Mouse (Mus musculus) hindbrain, embryonic 13.5 days (tissue): ENCODE results near the gene Sirt6. TPM values are rescaled to one million over a fixed set of nuclear protein-coding genes. Genes with fewer than 3 reads are reported as not detected.
"Not testable (repeated sequence)": the region's sequence is repeated elsewhere in the genome, so short reads cannot be mapped to it uniquely, and the experiment has no call there.

ENCODE experiments used
- ATAC-seq: fragments of 200-750 bp; cut with Nextera tagmentation; 2 replicates; pipeline ENCODE4 v1.8.0; 2017; ENCODE audit warnings: moderate TSS enrichment; ENCODE audit not compliant: low FRiP score
- H3K27ac ChIP-seq: fragments of 300-500 bp; sonication (generic); 2 replicates; pipeline ENCODE4 v1.5.1; 2015; ENCODE audit warnings: inconsistent platforms, mild to moderate bottlenecking, moderate library complexity
- H3K27me3 ChIP-seq: fragments of 300-500 bp; sonication (generic); 2 replicates; pipeline ENCODE4 v1.6.1; 2015; ENCODE audit warnings: mild to moderate bottlenecking, inconsistent platforms
- H3K36me3 ChIP-seq: fragments of 300-500 bp; sonication (generic); 2 replicates; pipeline ENCODE4 v1.6.1; 2015; ENCODE audit warnings: mild to moderate bottlenecking, inconsistent platforms
- H3K4me1 ChIP-seq: fragments of 300-500 bp; sonication (generic); replicated peaks from 2 replicates; pipeline ENCODE4 v1.6.1; 2015; ENCODE audit warnings: inconsistent platforms
- H3K4me2 ChIP-seq: fragments of 300-500 bp; sonication (generic); 2 replicates; pipeline ENCODE4 v1.6.1; 2015; ENCODE audit warnings: inconsistent platforms, mild to moderate bottlenecking, moderate library complexity
- H3K4me3 ChIP-seq: fragments of 300-500 bp; sonication (generic); 2 replicates; pipeline ENCODE4 v1.5.1; 2015; ENCODE audit warnings: mild to moderate bottlenecking, inconsistent platforms
- H3K9ac ChIP-seq: fragments of 300-500 bp; sonication (generic); 2 replicates; pipeline ENCODE4 v1.6.1; 2015; ENCODE audit warnings: mild to moderate bottlenecking, inconsistent platforms
- H3K9me3 ChIP-seq: fragments of 300-500 bp; sonication (generic); 2 replicates; pipeline ENCODE4 v1.6.1; 2016; ENCODE audit warnings: inconsistent platforms
- WGBS: fragments of 180-500 bp; shearing (Covaris S2); methylation state at CpG from one replicate; pipeline ENCODE4 v1.1.7; 2015; 5-methylcytosine and 5-hydroxymethylcytosine counted together
- polyA plus RNA-seq: library from polyadenylated mRNA; unstranded; fragments of >200 nt; fragmentation: Nextera tagmentation; extraction: Ambion mirVana; gene quantifications from 2 replicates; pipeline ENCODE4 v1.2.1, GENCODE M21; 2015

Gene Sirt6
- polyA plus RNA-seq, 1 experiment from 2014 or later, result 57.7 TPM

- H3K27ac ChIP-seq, result peak overlapping the region; percentile 98; the same call in 1 of the 2 replicates
- 77% methylated on average over 8 of the region's 8 CpGs for WGBS
- H3K4me3 ChIP-seq, result peak overlapping the region; percentile 72
- peaks cover 16% of the 10 kb centered on the region; the same call in 1 of the 2 replicates for H3K27me3 ChIP-seq
- no peaks in the 10 kb centered on the region for H3K9me3 ChIP-seq
- peak overlapping the region; percentile 98 for H3K9ac ChIP-seq
- H3K4me2 ChIP-seq, result peak overlapping the region; percentile 96
- ATAC-seq, result no peak
- peaks cover 37% of the 10 kb centered on the region for H3K4me1 ChIP-seq
- 0 out of 2 replicates have a peak, but pooled peaks cover 6% of the 10 kb centered on the region for H3K36me3 ChIP-seq
Observed at GRCm38 (mm10) chr10:81641978-81642647, 14.5 kb upstream of the Sirt6 start.

- Histone ChIP-seq H3K9ac (peak overlapping the region; percentile 98), H3K4me2 (peak overlapping the region; percentile 96; the same call in 1 of the 2 replicates)
- WGBS, result 97% methylated on average over 2 of the region's 2 CpGs
Observed at GRCm38 (mm10) chr10:81641566-81641965, 14.0 kb upstream of the Sirt6 start.

GRCm38 (mm10) chr10:81640825-81641224, 13.2 kb upstream of the Sirt6 start:
- ATAC-seq, H3K36me3 ChIP-seq, H3K4me3 ChIP-seq: not testable (repeated sequence)

More at GRCm38 (mm10) chr10:81641566-81641965, 14.0 kb upstream of the Sirt6 start:
- no peak overlapping the region for H3K27ac ChIP-seq
- ATAC-seq, result no peak
- H3K9me3 ChIP-seq, result no peaks in the 10 kb centered on the region
- no peak overlapping the region; the same call in 1 of the 2 replicates for H3K4me3 ChIP-seq
- peaks cover 37% of the 10 kb centered on the region for H3K4me1 ChIP-seq
- peaks cover 18% of the 10 kb centered on the region; the same call in 1 of the 2 replicates for H3K27me3 ChIP-seq
- H3K36me3 ChIP-seq, result 0 out of 2 replicates have a peak, but pooled peaks cover 6% of the 10 kb centered on the region

GRCm38 (mm10) chr10:81638101-81638500, 10.5 kb upstream of the Sirt6 start:
- no peak overlapping the region for H3K4me2 ChIP-seq
- no peak overlapping the region for H3K9ac ChIP-seq
- no peak for ATAC-seq
- no peak overlapping the region for H3K27ac ChIP-seq
- H3K27me3 ChIP-seq, result peaks cover 27% of the 10 kb centered on the region
- 0 out of 2 replicates have a peak, but pooled peaks cover 6% of the 10 kb centered on the region for H3K36me3 ChIP-seq
- H3K9me3 ChIP-seq, result no peaks in the 10 kb centered on the region
- peaks cover 38% of the 10 kb centered on the region for H3K4me1 ChIP-seq
- 83% methylated on average over 6 of the region's 6 CpGs for WGBS
- H3K4me3 ChIP-seq, result no peak overlapping the region

More at GRCm38 (mm10) chr10:81640825-81641224, 13.2 kb upstream of the Sirt6 start:
- H3K4me2 ChIP-seq, H3K27ac ChIP-seq, H3K9ac ChIP-seq, H3K9me3 ChIP-seq: not testable (repeated sequence)
- Histone ChIP-seq H3K27me3 (peaks cover 17% of the 10 kb centered on the region; the same call in 1 of the 2 replicates), H3K4me1 (peaks cover 37% of the 10 kb centered on the region)
- WGBS, result 46% methylated on average over 4 of the region's 4 CpGs

- no peak for ATAC-seq
- 21% methylated on average over 7 of the region's 8 CpGs for WGBS
- H3K4me2 ChIP-seq, result no peak overlapping the region
Observed at GRCm38 (mm10) chr10:81636338-81636737, 8.7 kb upstream of the Sirt6 start.

GRCm38 (mm10) chr10:81633253-81634099, 5.9 kb upstream of the Sirt6 start:
- H3K9me3 ChIP-seq, result no peaks in the 10 kb centered on the region
- H3K4me2 ChIP-seq, result peak overlapping the region; percentile 60
- peaks cover 12% of the 10 kb centered on the region for H3K4me1 ChIP-seq
- peak; percentile 90 for ATAC-seq
- peak overlapping the region; percentile 70 for H3K9ac ChIP-seq
- 4% methylated on average over 37 of the region's 37 CpGs for WGBS
- peak overlapping the region; percentile 45 for H3K4me3 ChIP-seq
- peak overlapping the region; percentile 64 for H3K27ac ChIP-seq
- H3K27me3 ChIP-seq, result peaks cover 42% of the 10 kb centered on the region
- no peaks in the 10 kb centered on the region for H3K36me3 ChIP-seq

More at GRCm38 (mm10) chr10:81636338-81636737, 8.7 kb upstream of the Sirt6 start:
- Histone ChIP-seq H3K9ac (no peak overlapping the region), H3K4me1 (peaks cover 22% of the 10 kb centered on the region), H3K27ac (no peak overlapping the region), H3K27me3 (peaks cover 33% of the 10 kb centered on the region), H3K9me3 (no peaks in the 10 kb centered on the region), H3K4me3 (no peak overlapping the region), H3K36me3 (0 out of 2 replicates have a peak, but pooled peaks cover 6% of the 10 kb centered on the region)

- peak within 1 kb of the TSS; percentile 72 for H3K4me3 ChIP-seq
- WGBS, result 82% methylated on average over 16 of the region's 16 CpGs
- H3K27me3 ChIP-seq, result peaks cover 16% of the 10 kb centered on the region
- H3K9me3 ChIP-seq, result no peaks in the 10 kb centered on the region
- peak within 1 kb of the TSS; percentile 91 for H3K27ac ChIP-seq
- H3K36me3 ChIP-seq, result peaks cover 30% of the 10 kb centered on the region
- peak; percentile 14; the same call in 1 of the 2 replicates for ATAC-seq
- peak within 1 kb of the TSS; percentile 85 for H3K9ac ChIP-seq
- H3K4me2 ChIP-seq, result peak within 1 kb of the TSS; percentile 88
- H3K4me1 ChIP-seq, result peaks cover 31% of the 10 kb centered on the region
Observed at GRCm38 (mm10) chr10:81628390-81628789, 793 bp upstream of the Sirt6 start, which contains the start of gene Ankrd24. Ankrd24 (plus strand) TSS chr10:81628540.

GRCm38 (mm10) chr10:81627836-81628220, 231 bp upstream of the Sirt6 start:
- Histone ChIP-seq H3K9me3 (no peaks in the 10 kb centered on the region), H3K36me3 (peaks cover 34% of the 10 kb centered on the region), H3K27me3 (peaks cover 16% of the 10 kb centered on the region), H3K27ac (peak overlapping the region; percentile 91), H3K4me1 (peaks cover 27% of the 10 kb centered on the region), H3K4me2 (peak overlapping the region; percentile 88), H3K9ac (peak overlapping the region; percentile 85), H3K4me3 (peak overlapping the region; percentile 72)
- ATAC-seq, result peak; percentile 49
- 65% methylated on average over 7 of the region's 7 CpGs for WGBS

GRCm38 (mm10) chr10:81626101-81626993, 1.2 kb downstream of the Sirt6 start:
- WGBS, result 93% methylated on average over 22 of the region's 22 CpGs

GRCm38 (mm10) chr10:81623441-81623840, 4.2 kb downstream of the Sirt6 start:
- Histone ChIP-seq H3K4me1 (peaks cover 26% of the 10 kb centered on the region), H3K36me3 (peaks cover 61% of the 10 kb centered on the region), H3K27ac (no peak overlapping the region), H3K9me3 (no peaks in the 10 kb centered on the region), H3K9ac (no peak overlapping the region), H3K27me3 (no peaks in the 10 kb centered on the region), H3K4me2 (no peak overlapping the region), H3K4me3 (no peak overlapping the region)
- no peak for ATAC-seq
- WGBS, result 60% methylated on average over 8 of the region's 8 CpGs

More at GRCm38 (mm10) chr10:81626101-81626993, 1.2 kb downstream of the Sirt6 start:
- peak; percentile 2; the same call in 1 of the 2 replicates for ATAC-seq
- H3K4me2 ChIP-seq, result peak overlapping the region; percentile 88
- peak overlapping the region; percentile 85 for H3K9ac ChIP-seq
- H3K9me3 ChIP-seq, result no peaks in the 10 kb centered on the region
- peaks cover 48% of the 10 kb centered on the region for H3K36me3 ChIP-seq
- peaks cover 10% of the 10 kb centered on the region for H3K27me3 ChIP-seq
- peak overlapping the region; percentile 72 for H3K4me3 ChIP-seq
- peak overlapping the region; percentile 91; the same call in 1 of the 2 replicates for H3K27ac ChIP-seq
- H3K4me1 ChIP-seq, result peaks cover 27% of the 10 kb centered on the region

- no peak for ATAC-seq
- Histone ChIP-seq H3K9me3 (no peaks in the 10 kb centered on the region), H3K4me3 (no peak overlapping the region), H3K9ac (no peak overlapping the region), H3K27ac (no peak overlapping the region), H3K27me3 (no peaks in the 10 kb centered on the region), H3K4me1 (peaks cover 4% of the 10 kb centered on the region), H3K4me2 (no peak overlapping the region), H3K36me3 (peaks cover 55% of the 10 kb centered on the region)
- WGBS, result 62% methylated on average over 9 of the region's 9 CpGs
Observed at GRCm38 (mm10) chr10:81620786-81621185, 6.8 kb downstream of the Sirt6 start.
